ENCODE assay signal across 12 mouse cellular contexts in the genomic region with DNA sequence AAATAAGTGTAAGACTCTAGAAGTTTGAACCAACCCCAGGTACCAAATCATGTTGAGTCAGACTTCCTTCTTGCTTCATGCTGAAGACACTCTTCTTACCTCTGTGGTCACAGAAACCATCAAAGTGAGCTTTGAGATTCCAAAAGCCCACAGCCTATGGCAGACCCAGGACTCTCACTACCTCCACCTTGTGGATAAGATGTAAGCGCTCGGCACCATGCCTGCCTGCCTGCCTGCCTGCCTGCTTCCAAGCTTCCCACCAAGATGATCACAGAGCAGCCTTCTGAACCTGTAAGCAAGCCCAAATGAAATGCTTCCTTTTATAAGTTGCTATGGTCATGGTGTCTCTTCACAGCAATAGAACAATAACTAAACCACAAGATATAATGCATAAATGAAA. TPM values are rescaled to one million over a fixed set of nuclear protein-coding genes. Genes with fewer than 3 reads are reported as not detected.
DNase-seq lines count a peak whose midpoint lies in the region; ATAC-seq and TF ChIP-seq lines count a peak whose summit lies in the region.
"Not testable (repeated sequence)": the region's sequence is repeated elsewhere in the genome, so short reads cannot be mapped to it uniquely, and the experiment has no call there.
"Had no signal": no experiment of that assay in that cellular context is flagged by ENCODE, and none has a peak within 500 bp of the region (broad histone marks: within the 10 kb centered on the region; RNA-seq: fewer than 3 reads in every experiment).

No protein-coding gene starts in this region.

- 24% methylated on average over 2 of the region's 2 CpGs for WGBS in embryonic facial prominence, embryonic 14.5 days
- 16% methylated on average over 2 of the region's 2 CpGs for WGBS in liver, postnatal 0 days (ENCODE audit: insufficient replicate concordance)
- WGBS in midbrain, embryonic 14.5 days: 26% methylated on average over 2 of the region's 2 CpGs
- WGBS in stomach, postnatal 0 days: 40% methylated on average over 2 of the region's 2 CpGs

- not testable (repeated sequence) for TF ChIP-seq EP300 in liver, postnatal 0 days (IDR thresholded peaks at IDR 0.05; ENCODE audit: low read depth); stomach, postnatal 0 days (optimal IDR thresholded peaks at IDR 0.05)

- not testable (repeated sequence) for H3K36me3 ChIP-seq in embryonic facial prominence, embryonic 14.5 days (ENCODE audit: control insufficient read depth, insufficient read depth, low read length); liver, postnatal 0 days (replicated peaks; ENCODE audit: insufficient read depth, low read length); midbrain, embryonic 14.5 days (ENCODE audit: control insufficient read depth, insufficient read depth, low read length); stomach, postnatal 0 days (ENCODE audit: control insufficient read depth, insufficient read depth, low read length)

- TF ChIP-seq CTCF in liver, postnatal 0 days (IDR thresholded peaks at IDR 0.05; ENCODE audit: low read depth): peak; percentile 51
- TF ChIP-seq CTCF in stomach, postnatal 0 days (IDR thresholded peaks at IDR 0.05; ENCODE audit: low read depth): peak; percentile 45

- DNase-seq in c-Kit-positive CD71-positive TER-119-positive erythroid progenitor cells, embryonic 14.5 days (ENCODE audit: low spot score): peak; percentile 4
- DNase-seq in embryonic facial prominence, embryonic 14.5 days (ENCODE audit: low spot score): not testable (repeated sequence)
- peak; percentile 50 for DNase-seq in kidney, postnatal 14 days
- DNase-seq in liver, postnatal 0 days: peak; percentile 19
- peak; percentile 27 for DNase-seq in midbrain, embryonic 14.5 days
- peak; percentile 29 for DNase-seq in stomach, postnatal 0 days (ENCODE audit: low spot score)

- not testable (repeated sequence) for H3K4me1 ChIP-seq in embryonic facial prominence, embryonic 14.5 days (ENCODE audit: control insufficient read depth, insufficient read depth, low read length); liver, postnatal 0 days (ENCODE audit: insufficient read depth); midbrain, embryonic 14.5 days (ENCODE audit: control insufficient read depth, insufficient read depth, low read length); stomach, postnatal 0 days (replicated peaks; ENCODE audit: control insufficient read depth, insufficient read depth)

- not testable (repeated sequence) for H3K4me2 ChIP-seq in embryonic facial prominence, embryonic 14.5 days (ENCODE audit: low read depth, low read length); liver, postnatal 0 days (ENCODE audit: low read depth, low read length); midbrain, embryonic 14.5 days (ENCODE audit: low read length); stomach, postnatal 0 days (replicated peaks; ENCODE audit: low read depth)

- peak; percentile 60 for ATAC-seq in CD4-positive, CD25-positive, alpha-beta regulatory T cell, adult 4 months
- ATAC-seq in embryonic facial prominence, embryonic 14.5 days (ENCODE audit: low read depth): peak; percentile 27; the same call in 1 of the 2 replicates
- ATAC-seq in hematopoietic stem cell, adult 5-6 weeks (replicated peaks in 1 of 2; ENCODE audit: insufficient read depth in 1 of 2, low FRiP score in 2 of 2, low TSS enrichment in 1 of 2, low read depth in 1 of 2, poor library complexity in 2 of 2, severe bottlenecking in 2 of 2): peak; percentile 54 to 59
- not testable (repeated sequence) for ATAC-seq in liver, postnatal 0 days; stomach, postnatal 0 days (ENCODE audit: low FRiP score, low TSS enrichment)
- peak; percentile 15; the same call in 1 of the 2 replicates for ATAC-seq in midbrain, embryonic 14.5 days (ENCODE audit: low FRiP score, low TSS enrichment)

- not testable (repeated sequence) for H3K27ac ChIP-seq in embryonic facial prominence, embryonic 14.5 days (replicated peaks; ENCODE audit: low read depth, low read length); liver, postnatal 0 days (ENCODE audit: low read depth); midbrain, embryonic 14.5 days (replicated peaks; ENCODE audit: low read depth, low read length); stomach, postnatal 0 days (replicated peaks)

- H3K9me3 ChIP-seq in embryonic facial prominence, embryonic 14.5 days (ENCODE audit: control insufficient read depth, low read length); liver, postnatal 0 days (ENCODE audit: low read length); midbrain, embryonic 14.5 days (ENCODE audit: control insufficient read depth, low read length); stomach, postnatal 0 days (ENCODE audit: control insufficient read depth, low read length): not testable (repeated sequence)

- H3K9ac ChIP-seq in embryonic facial prominence, embryonic 14.5 days (ENCODE audit: low read depth, low read length); liver, postnatal 0 days (replicated peaks); midbrain, embryonic 14.5 days (replicated peaks; ENCODE audit: low read length); stomach, postnatal 0 days (ENCODE audit: low read length): not testable (repeated sequence)

- H3K27me3 ChIP-seq in embryonic facial prominence, embryonic 14.5 days (replicated peaks; ENCODE audit: control insufficient read depth, insufficient read depth, low read length); liver, postnatal 0 days (ENCODE audit: insufficient read depth, low read length); midbrain, embryonic 14.5 days (ENCODE audit: control insufficient read depth, insufficient read depth, low read length); stomach, postnatal 0 days (ENCODE audit: control insufficient read depth, insufficient read depth, low read length): not testable (repeated sequence)

- not testable (repeated sequence) for H3K4me3 ChIP-seq in embryonic facial prominence, embryonic 14.5 days (ENCODE audit: low read depth, low read length); liver, postnatal 0 days (ENCODE audit: low read depth, low read length); midbrain, embryonic 14.5 days (replicated peaks; ENCODE audit: low read depth, low read length); stomach, postnatal 0 days (ENCODE audit: low read depth, low read length)

RNA-seq across cellular contexts. Expression of a gene that starts 2.0 kb away (rescaled TPM):
- 100 to 1,000 TPM; 110 to 117 TPM for polyA plus RNA-seq in CD4-positive, CD25-positive, alpha-beta regulatory T cell, adult 4 months (2017; shearing (Covaris generic))
- polyA plus RNA-seq in embryonic facial prominence, embryonic 14.5 days (2014; fragmentation: Nextera tagmentation; extraction: Ambion mirVana): 25.1 and 30.2 TPM in 2 replicates
- total RNA-seq in hematopoietic stem cell, adult 5-6 weeks (2017): 21.6 and 51.3 TPM in 2 replicates
- 50.3 and 50.6 TPM in 2 replicates for polyA plus RNA-seq in liver, postnatal 0 days (2015; fragmentation: Nextera tagmentation; extraction: Ambion mirVana)
- polyA plus RNA-seq in midbrain, embryonic 14.5 days (2014; fragmentation: Nextera tagmentation; extraction: Ambion mirVana): 40.7 and 42.9 TPM in 2 replicates
- polyA plus RNA-seq in stomach, postnatal 0 days (2015; fragmentation: Nextera tagmentation; extraction: Ambion mirVana): 39.2 and 41.1 TPM in 2 replicates

RNA-seq across cellular contexts. Expression of a gene that starts 13.6 kb away (rescaled TPM):
- polyA plus RNA-seq in CD4-positive, CD25-positive, alpha-beta regulatory T cell, adult 4 months (2017; shearing (Covaris generic)): 10 to 100 TPM; 54.1 to 68.7 TPM
- polyA plus RNA-seq in embryonic facial prominence, embryonic 14.5 days (2014; fragmentation: Nextera tagmentation; extraction: Ambion mirVana): 0.49 TPM in 1 of 2 replicates, not detected in the other
- 1.4 and 2.8 TPM in 2 replicates for total RNA-seq in hematopoietic stem cell, adult 5-6 weeks (2017)
- 0.98 and 1.0 TPM in 2 replicates for polyA plus RNA-seq in liver, postnatal 0 days (2015; fragmentation: Nextera tagmentation; extraction: Ambion mirVana)
- 0.25 TPM in 1 of 2 replicates, not detected in the other for polyA plus RNA-seq in midbrain, embryonic 14.5 days (2014; fragmentation: Nextera tagmentation; extraction: Ambion mirVana)
- 0.42 and 0.58 TPM in 2 replicates for polyA plus RNA-seq in stomach, postnatal 0 days (2015; fragmentation: Nextera tagmentation; extraction: Ambion mirVana)
- polyA plus RNA-seq: forebrain, embryonic 15.5 days; heart, embryonic 11.5 days; liver, embryonic 16.5 days; stomach, embryonic 16.5 days had no signal

Comparison
In these comparisons a context has a peak if more than half of its experiments do, and no peak if none do; other contexts are left out.
1. RNA of a gene that starts 13.6 kb away (polyA plus RNA-seq): 54.1 to 68.7 TPM in CD4-positive, CD25-positive, alpha-beta regulatory T cell, adult 4 months; 0.98 to 1.0 TPM in liver, postnatal 0 days, 0.49 TPM in embryonic facial prominence, embryonic 14.5 days, 0.42 to 0.58 TPM in stomach, postnatal 0 days and 0.25 TPM in midbrain, embryonic 14.5 days; every median in the first group is over 10 times any median in the second.